Mouse (Mus musculus) brown adipose tissue, adult 24 weeks (tissue): ENCODE measurements at regions not wholly inside any gene's neighbourhood (a gene's known extent, or its start where the extent isn't known, plus 50 kb on each side); places are given as distances from the start of the nearest gene placed in this dataset.

Experiments
- H3K27ac ChIP-seq: fragments of 200-500 bp; replicated peaks from 2 replicates; pipeline ENCODE4 v1.5.1; 2012; ENCODE audit warnings: low read depth, mild to moderate bottlenecking, low read length
- H3K4me1 ChIP-seq: fragments of 200-500 bp; 2 replicates; pipeline ENCODE4 v1.6.1; 2012; ENCODE audit warnings: low read length, mixed read lengths; ENCODE audit not compliant: control insufficient read depth, insufficient read depth, insufficient read length
- H3K4me3 ChIP-seq: fragments of 200-500 bp; 2 replicates; pipeline ENCODE4 v1.5.1; 2012; ENCODE audit warnings: low read depth, mild to moderate bottlenecking, low read length, moderate library complexity; ENCODE audit not compliant: insufficient read depth

DNA sequence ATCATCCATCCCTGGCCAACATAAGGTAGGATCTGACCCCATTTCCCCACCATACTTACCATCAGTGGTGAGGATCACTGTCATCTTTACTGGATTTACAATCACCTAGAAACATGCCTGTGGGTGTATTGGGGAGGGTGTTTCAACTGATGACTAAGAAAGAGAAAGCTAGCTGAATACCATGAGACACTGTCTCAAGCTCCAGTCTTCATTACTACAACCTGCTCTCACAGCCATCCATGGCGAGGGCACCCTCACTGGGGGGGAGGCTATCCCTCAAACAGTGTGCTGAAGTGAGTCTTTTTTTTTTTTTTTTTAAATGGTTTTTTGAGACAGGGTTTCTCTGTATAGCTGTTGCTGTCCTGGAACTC lies 154.9 kb downstream of the Qrsl1 start:
- no peak overlapping the region for H3K27ac ChIP-seq
- H3K4me1 ChIP-seq: no peaks in the 10 kb centered on the region
- H3K4me3 ChIP-seq: no peak overlapping the region

DNA sequence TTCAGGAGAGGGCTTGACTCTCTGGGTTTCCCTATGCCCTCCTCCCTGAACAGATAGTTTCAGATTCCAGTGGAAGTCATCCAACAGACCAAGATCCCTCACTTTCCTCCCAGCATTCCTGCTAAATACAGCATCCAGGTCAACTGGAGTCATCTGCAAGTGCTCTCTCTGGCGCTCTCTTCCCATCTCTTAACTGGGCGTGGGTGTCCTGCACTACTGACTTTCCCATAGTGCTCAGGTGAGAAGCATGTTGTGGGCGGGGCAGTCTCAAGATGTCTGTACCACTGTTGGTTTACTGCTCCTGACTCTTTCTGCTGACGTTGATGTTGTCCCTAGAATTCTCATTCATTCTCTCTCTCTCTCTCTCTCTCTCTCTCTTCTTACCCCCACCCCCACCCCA lies 154.0 kb downstream of the Qrsl1 start:
- Histone ChIP-seq H3K4me3 (no peak overlapping the region), H3K4me1 (no peaks in the 10 kb centered on the region), H3K27ac (no peak overlapping the region)

DNA sequence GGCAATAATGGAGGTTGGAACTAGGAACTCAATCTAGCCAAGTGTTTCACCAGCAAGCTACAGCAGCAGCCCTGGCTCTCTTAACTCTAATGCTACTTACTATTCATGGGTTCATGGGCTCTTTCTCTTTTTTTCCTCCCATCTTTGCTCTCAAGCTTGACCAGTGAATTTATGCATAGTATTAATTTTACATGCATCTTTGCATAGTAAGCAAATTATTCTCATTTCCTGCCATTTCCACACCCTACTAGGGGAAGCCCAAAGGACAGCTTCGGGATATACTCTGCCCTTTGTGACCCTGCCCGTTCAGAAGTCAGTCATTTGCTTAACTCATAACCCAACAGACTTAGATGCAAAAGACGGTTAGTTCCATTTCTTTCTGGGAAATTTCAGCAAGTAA lies 153.2 kb downstream of the Qrsl1 start:
- H3K4me3 ChIP-seq: no peak overlapping the region
- H3K27ac ChIP-seq: no peak overlapping the region
- no peaks in the 10 kb centered on the region for H3K4me1 ChIP-seq

DNA sequence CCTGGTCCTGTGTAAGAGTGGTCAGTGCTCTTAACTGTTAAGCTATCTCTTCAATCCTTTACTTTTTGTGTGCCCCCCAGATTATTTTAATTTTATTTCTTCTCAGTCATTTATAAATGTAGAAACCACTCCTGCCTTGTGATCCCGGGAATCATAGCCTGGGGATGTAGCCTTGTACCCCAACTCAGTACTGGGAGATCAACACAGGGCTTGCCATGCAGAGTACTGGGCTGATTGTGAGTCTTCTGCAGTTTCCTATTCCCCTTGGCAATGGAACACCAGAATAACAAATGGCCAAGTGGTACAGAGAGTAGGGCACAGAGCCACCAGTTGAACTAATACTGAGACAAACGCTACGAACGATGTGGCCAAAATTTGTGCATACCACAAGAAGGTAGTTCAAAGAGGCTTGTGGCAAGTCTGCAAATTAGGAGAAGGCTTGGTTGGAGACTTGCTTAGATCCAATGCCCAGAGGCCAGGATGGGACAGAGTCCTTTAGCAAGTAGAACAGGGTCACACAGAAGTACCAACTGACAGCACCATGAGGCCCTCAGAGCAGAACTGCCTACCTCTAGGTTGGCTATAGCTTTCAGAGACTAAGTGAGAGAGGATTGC lies 151.9 kb downstream of the Qrsl1 start:
- Histone ChIP-seq H3K4me3 (no peak overlapping the region), H3K4me1 (no peaks in the 10 kb centered on the region), H3K27ac (no peak overlapping the region)

DNA sequence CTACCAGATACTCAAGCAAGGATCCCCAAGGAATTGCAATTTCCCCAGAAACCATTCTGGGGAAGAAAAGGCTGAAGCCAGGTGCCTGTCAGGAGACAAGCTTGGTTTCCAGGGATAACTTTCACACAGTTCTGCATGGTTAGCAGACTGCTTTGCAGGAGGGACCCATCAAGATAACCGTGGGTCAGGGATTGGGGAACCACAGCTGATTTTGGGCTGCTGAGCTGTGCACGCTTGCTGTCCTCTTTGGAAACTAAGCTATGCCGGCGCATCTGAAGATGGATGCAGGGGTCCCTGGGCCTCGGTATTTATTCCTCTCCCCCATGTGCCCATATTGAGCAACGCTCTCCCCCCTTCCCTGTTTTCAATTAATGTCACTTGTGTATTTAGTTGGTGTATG lies 151.1 kb downstream of the Qrsl1 start:
- Histone ChIP-seq H3K27ac (no peak overlapping the region), H3K4me3 (no peak overlapping the region), H3K4me1 (no peaks in the 10 kb centered on the region)

DNA sequence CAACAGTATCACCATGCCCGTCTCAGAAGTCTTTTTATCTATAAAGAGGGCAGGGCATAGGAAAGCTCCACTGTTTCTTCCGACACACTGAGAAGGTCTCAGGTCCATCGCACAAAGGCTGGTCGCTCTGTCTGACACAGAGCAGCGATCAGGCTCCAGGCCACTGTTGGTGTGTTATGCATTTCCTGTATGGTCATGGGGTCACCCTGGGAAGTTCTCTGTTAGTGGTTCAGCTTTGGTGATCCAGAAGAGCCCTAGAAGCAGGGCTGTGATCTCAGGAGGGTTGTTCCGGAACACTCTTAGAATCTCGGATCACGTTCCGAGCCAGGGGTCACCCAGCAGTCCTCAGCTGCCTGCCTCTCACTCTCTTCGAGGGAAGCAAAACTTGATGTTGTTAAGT lies 150.7 kb downstream of the Qrsl1 start:
- Histone ChIP-seq H3K4me3 (no peak overlapping the region), H3K4me1 (no peaks in the 10 kb centered on the region), H3K27ac (no peak overlapping the region)

DNA sequence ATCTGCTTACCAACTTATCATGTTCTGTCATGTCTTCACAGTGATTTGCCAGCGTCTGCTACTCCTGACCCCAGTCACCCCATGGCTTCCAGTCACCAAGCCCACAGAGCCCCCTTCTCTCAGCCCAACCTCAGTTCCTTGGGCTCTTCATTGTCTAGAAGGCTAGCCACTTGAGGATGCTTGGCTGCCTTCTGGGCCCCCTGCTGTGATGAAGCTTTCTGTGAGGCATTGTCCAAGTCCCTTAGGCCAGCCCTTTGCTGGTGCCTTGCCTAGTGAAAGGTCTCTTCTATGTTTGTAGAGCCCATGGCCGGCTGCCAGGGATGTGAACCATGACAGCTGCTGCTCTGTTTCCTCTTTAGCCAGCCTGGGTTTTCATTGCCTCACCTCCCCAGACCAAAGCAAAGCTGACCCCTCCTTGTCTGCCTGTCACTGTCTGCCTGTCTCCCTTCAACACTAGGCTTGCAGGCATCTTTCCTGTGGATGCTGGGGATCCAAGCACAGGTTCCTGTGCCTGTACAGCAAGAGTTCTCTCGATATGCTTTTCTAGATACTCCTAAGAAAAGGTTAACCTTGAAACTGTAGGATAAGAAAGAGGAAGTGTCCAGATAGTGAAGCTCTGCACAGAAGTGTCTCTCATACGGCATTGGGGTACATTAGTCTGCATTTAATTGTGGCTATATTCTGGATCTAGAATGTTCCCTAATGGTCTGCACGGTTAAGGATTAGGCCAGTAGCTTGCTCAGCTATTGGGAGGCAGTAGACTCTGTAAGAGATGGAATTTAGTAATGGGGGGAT lies 149.5 kb downstream of the Qrsl1 start:
- no peaks in the 10 kb centered on the region for H3K4me1 ChIP-seq
- H3K27ac ChIP-seq: no peak overlapping the region

DNA sequence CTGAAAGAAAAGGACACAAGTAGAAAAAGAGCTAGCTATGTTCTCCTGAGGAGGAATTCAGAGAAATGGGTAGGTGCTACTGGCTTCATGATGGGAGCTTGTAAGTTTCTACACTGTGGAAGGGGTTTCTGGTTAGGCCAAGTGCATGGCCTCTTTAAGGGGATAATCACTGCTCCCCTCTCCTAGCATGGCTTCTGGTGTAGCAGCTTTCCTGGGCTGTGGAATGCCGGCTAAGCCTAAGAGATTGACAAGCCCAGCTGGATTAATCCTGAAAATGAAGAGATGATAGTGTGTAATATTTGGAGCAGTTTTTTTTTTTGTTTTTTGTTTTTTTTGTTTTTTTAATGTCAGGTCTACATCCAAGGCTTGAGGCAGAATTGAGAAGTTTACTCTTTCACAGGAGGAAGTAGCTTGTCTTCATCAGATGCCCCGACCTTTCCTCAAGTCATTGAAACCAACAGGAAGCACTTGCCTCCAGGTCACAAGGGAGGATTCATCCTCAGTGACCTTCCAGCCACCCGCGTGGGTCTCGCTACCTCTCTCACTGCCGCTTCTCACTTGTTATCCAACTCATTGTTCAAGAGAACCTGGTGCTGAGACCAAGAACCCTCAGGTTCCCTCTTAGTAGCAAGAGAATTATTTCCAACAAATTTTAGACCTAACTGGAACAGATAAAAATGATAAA lies 144.5 kb downstream of the Qrsl1 start:
- Histone ChIP-seq H3K27ac (no peak overlapping the region), H3K4me1 (no peaks in the 10 kb centered on the region), H3K4me3 (no peak overlapping the region)

More for the DNA sequence above, 149.5 kb downstream of the Qrsl1 start:
- H3K4me3 ChIP-seq: no peak overlapping the region

DNA sequence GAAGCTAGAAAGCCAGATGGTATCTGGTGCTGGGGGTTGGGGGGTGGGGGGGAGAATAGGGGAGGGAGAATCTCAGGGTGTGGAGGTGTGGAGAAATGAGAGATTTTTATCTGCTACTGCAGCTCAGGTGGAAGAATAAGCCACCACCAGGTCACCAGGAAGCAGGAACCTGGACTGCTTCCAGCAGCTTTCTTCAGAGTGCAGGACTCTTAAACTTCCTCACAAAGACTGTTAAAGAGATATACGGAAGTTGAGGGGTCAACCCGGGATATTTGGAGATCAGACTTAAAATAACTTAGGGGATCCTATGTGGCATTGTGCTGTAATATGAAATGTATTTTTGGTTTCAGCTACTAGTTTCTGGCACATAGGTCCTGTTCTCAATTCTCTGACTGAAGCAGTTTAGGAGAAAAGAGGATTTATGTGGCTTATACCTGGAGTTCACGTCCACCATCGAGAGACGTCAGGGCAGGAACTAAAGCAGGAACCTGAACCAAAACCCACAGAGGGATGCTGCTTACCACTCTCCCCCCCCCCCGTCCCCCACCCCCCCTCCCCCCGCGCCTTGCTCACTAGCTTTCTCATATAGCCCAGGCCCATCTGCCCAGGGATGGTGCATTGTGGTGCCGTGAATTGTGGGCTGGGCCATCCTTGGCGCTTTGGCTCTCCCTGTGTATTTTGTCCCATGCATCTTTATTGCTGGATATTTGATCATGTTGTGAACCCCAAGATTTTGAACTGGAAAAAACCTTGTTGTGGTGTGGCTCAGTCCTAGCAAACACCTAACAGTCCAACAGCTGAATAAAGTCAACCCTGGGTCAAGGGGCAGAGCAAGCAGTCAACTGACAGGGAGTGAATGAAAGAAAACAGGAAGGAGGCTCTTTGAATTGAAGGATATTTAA lies 143.2 kb downstream of the Qrsl1 start:
- Histone ChIP-seq H3K27ac (no peak overlapping the region), H3K4me3 (no peak overlapping the region), H3K4me1 (no peaks in the 10 kb centered on the region)

DNA sequence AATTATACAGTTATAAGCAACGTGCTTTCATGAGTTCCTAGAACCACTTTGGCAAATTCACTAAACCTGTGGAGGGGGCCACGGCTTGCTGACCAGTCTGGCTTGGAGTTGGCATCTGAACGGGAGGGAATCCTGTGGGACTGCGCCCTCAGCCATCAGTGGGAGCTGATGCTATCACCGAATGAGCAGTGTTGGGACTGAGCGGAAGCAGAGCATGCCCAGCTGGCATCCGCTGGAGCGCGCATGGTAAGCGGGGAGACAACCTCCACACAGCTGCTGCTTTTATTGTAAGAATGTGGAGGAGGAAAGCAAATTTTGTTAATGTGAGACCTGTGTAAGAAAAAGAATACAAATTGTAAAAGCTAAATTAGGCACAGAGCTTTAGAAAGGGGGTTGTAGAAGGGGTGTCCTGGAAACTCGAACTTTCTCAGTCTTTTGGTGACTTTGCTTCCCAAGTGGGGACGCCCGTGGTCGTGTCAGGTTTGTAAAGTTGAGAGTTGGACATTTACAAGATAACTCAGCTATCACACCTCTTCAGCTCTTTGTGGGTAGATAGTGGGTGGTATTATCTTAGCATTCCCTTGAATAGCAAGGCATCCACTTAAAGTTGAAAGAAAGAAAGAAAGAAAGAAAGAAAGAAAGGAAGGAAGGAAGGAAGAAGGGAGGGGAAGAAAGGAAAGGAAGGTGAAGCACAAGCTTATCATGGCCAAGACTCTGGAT lies 142.2 kb downstream of the Qrsl1 start:
- no peaks in the 10 kb centered on the region for H3K4me1 ChIP-seq
- no peak overlapping the region for H3K4me3 ChIP-seq
- H3K27ac ChIP-seq: no peak overlapping the region

DNA sequence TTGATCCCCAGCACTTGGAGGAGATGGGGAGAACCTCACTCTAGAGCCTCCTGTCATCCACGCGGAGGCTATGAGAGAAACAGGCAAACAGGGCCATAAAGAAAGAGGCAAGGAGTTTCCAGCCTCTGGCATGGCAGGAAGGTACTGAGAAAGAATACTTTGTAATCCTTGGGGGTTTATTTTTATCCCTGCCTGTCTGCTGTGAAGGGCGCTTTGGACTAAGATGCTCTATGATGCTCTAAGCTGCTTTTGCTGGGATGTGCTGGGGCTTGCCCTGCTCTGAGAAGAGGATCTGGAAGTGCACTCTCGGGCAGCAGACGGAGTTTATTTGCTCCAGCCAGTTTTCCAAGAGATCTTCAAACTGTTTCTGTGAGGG lies 141.7 kb downstream of the Qrsl1 start:
- H3K4me3 ChIP-seq: no peak overlapping the region
- H3K4me1 ChIP-seq: no peaks in the 10 kb centered on the region
- H3K27ac ChIP-seq: no peak overlapping the region

DNA sequence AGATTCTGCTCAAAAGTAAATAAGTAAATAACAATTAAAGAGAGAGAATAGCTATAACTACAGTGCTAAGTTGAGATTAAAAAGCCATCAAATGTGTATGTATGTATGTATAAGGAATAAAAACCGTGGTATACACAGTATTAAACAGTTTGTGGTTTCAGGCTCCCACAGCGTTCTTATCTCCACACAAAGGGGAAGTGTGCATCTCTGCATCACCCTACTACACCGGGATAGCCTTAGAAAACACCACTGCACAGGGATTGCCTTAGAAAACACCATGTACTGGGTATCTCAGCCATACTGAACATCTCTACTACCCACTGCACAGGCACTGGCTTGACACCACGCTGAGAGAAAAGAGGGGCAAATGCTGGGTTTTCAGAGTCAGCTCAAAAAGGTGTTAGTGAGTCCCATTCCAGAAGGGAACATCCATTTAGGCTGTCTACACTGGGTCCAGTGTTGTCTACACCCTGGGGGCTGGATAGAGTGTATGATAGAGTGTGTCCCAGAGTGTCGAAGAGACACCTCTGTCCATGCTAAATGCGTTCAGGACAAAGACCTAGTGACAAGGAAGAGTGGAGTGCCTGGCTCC lies 139.5 kb downstream of the Qrsl1 start:
- Histone ChIP-seq H3K4me3 (no peak overlapping the region), H3K27ac (no peak overlapping the region), H3K4me1 (no peaks in the 10 kb centered on the region)

DNA sequence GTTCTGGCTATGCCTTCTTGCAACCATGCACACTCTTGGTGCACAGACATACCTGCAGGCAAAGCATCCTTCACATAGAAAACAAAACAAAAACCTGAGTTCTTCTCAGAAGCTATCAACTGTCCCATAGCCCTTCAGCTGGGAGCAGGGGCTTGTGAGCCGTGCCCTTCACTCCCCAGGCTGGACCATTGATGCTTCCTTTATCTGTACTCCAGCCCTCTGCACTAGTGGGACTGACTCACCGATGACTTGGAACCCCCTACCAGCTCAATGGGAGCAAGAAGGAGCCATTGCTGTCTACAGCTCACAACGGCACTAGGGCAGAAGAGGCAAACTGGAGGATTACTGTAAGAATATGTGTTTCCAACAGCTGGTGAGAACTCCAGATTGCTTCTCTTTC lies 137.0 kb downstream of the Qrsl1 start:
- no peak overlapping the region for H3K4me3 ChIP-seq
- no peaks in the 10 kb centered on the region for H3K4me1 ChIP-seq
- H3K27ac ChIP-seq: no peak overlapping the region

DNA sequence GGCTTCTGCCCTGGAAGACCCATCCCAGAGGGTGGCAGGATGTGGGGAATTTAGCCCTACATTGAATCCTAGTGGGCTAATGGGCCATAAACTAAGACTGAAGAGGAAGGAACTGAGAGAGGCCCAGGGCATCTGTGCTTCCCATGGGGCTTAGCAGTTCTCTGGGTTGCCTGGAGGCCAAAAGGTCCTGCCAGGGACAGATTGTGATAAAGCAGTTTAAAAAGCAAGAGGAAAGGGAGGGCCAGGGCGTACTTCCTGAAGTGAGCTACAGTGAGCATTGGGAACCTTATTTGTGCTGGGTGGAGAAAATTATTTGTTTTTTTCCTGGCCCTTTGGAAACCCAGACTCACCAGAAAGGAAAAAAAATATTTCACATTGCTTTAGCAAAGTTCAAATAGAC lies 136.3 kb downstream of the Qrsl1 start:
- Histone ChIP-seq H3K4me3 (no peak overlapping the region), H3K4me1 (no peaks in the 10 kb centered on the region), H3K27ac (no peak overlapping the region)
